Mouse (Mus musculus) stomach, embryonic 16.5 days (tissue): ENCODE results near the gene Iqcf5. TPM values are rescaled to one million over a fixed set of nuclear protein-coding genes. Genes with fewer than 3 reads are reported as not detected.

Experiments used
- ATAC-seq: fragments of 200-750 bp; cut with Nextera tagmentation; 2 replicates; pipeline ENCODE4 v1.8.0; 2017; ENCODE audit warnings: moderate number of reproducible peaks, moderate TSS enrichment; ENCODE audit not compliant: insufficient read depth, low FRiP score
- H3K27ac ChIP-seq: fragments of 300-500 bp; sonication (generic); 2 replicates; pipeline ENCODE4 v1.5.1; 2014; ENCODE audit warnings: low read length
- H3K27me3 ChIP-seq: fragments of 300-500 bp; sonication (generic); 2 replicates; pipeline ENCODE4 v1.6.1; 2014; ENCODE audit warnings: low read length, control low read depth, mixed read lengths; ENCODE audit not compliant: control insufficient read depth, insufficient read depth
- H3K36me3 ChIP-seq: fragments of 300-500 bp; sonication (generic); 2 replicates; pipeline ENCODE4 v1.6.1; 2014; ENCODE audit warnings: low read length; ENCODE audit not compliant: control insufficient read depth, insufficient read depth
- H3K4me1 ChIP-seq: fragments of 300-500 bp; sonication (generic); 2 replicates; pipeline ENCODE4 v1.6.1; 2014; ENCODE audit warnings: low read length, control low read depth, mixed read lengths; ENCODE audit not compliant: control insufficient read depth, insufficient read depth
- H3K4me2 ChIP-seq: fragments of 300-500 bp; sonication (generic); 2 replicates; pipeline ENCODE4 v1.6.1; 2014; ENCODE audit warnings: low read depth, low read length, mixed read lengths
- H3K4me3 ChIP-seq: fragments of 300-500 bp; sonication (generic); replicated peaks from 2 replicates; pipeline ENCODE4 v1.5.1; 2014; ENCODE audit warnings: mild to moderate bottlenecking, low read length
- H3K9ac ChIP-seq: fragments of 300-500 bp; sonication (generic); 2 replicates; pipeline ENCODE4 v1.6.1; 2014; ENCODE audit warnings: low read length
- H3K9me3 ChIP-seq: fragments of 300-500 bp; sonication (generic); replicated peaks from 2 replicates; pipeline ENCODE4 v1.6.1; 2016; ENCODE audit warnings: low read length, control low read depth; ENCODE audit not compliant: control insufficient read depth
- WGBS: fragments of 180-500 bp; shearing (Covaris S2); extraction: QIAGEN DNeasy Blood & Tissue Kit; methylation state at CpG from one replicate; pipeline ENCODE4 v1.1.7; 2014; 5-methylcytosine and 5-hydroxymethylcytosine counted together
- polyA plus RNA-seq: library from polyadenylated mRNA; unstranded; fragments of >200 nt; fragmentation: Nextera tagmentation; extraction: Ambion mirVana; gene quantifications from 2 replicates; pipeline ENCODE4 v1.2.1, GENCODE M21; 2015

The Iqcf5 gene
- polyA plus RNA-seq, 1 experiment from 2014 or later: not detected

GRCm38 (mm10) chr9:106476924-106477484 lies 37.4 kb upstream of the Iqcf5 start, which contains the start of gene Parp3:
Parp3 (minus strand) TSS chr9:106476949.
- H3K27me3 ChIP-seq: no peaks in the 10 kb centered on the region
- peak within 1 kb of the TSS; percentile 72 for H3K9ac ChIP-seq
- peaks cover 36% of the 10 kb centered on the region for H3K4me1 ChIP-seq
- H3K36me3 ChIP-seq: peaks cover 7% of the 10 kb centered on the region; the same call in 1 of the 2 replicates
- H3K4me3 ChIP-seq: peak within 1 kb of the TSS; percentile 77
- peak within 1 kb of the TSS; percentile 97 for H3K4me2 ChIP-seq
- no peaks in the 10 kb centered on the region for H3K9me3 ChIP-seq
- peak; percentile 97 for ATAC-seq
- peak within 1 kb of the TSS; percentile 82 for H3K27ac ChIP-seq
- WGBS: under 1% methylated on average over 41 of the region's 41 CpGs

GRCm38 (mm10) chr9:106477649-106478048 lies 36.7 kb upstream of the Iqcf5 start:
- H3K4me3 ChIP-seq: peak overlapping the region; percentile 77
- H3K4me1 ChIP-seq: peaks cover 36% of the 10 kb centered on the region
- ATAC-seq: no peak
- no peaks in the 10 kb centered on the region for H3K27me3 ChIP-seq
- H3K27ac ChIP-seq: no peak overlapping the region
- H3K36me3 ChIP-seq: peaks cover 7% of the 10 kb centered on the region; the same call in 1 of the 2 replicates
- no peaks in the 10 kb centered on the region for H3K9me3 ChIP-seq
- WGBS: 1% methylated on average over 16 of the region's 16 CpGs
- peak overlapping the region; percentile 97 for H3K4me2 ChIP-seq
- H3K9ac ChIP-seq: peak overlapping the region; percentile 72

- no peaks in the 10 kb centered on the region for H3K9me3 ChIP-seq
- H3K9ac ChIP-seq: peak overlapping the region; percentile 72
- no peak for ATAC-seq
- WGBS: 75% methylated on average over 9 of the region's 9 CpGs
- peaks cover 7% of the 10 kb centered on the region; the same call in 1 of the 2 replicates for H3K36me3 ChIP-seq
- H3K4me2 ChIP-seq: peak overlapping the region; percentile 97
- no peak overlapping the region for H3K27ac ChIP-seq
- no peaks in the 10 kb centered on the region for H3K27me3 ChIP-seq
- H3K4me3 ChIP-seq: peak overlapping the region; percentile 77
- peaks cover 36% of the 10 kb centered on the region for H3K4me1 ChIP-seq
These were observed 36.3 kb upstream of the Iqcf5 start for GRCm38 (mm10) chr9:106478101-106478500.

- H3K9me3 ChIP-seq: no peaks in the 10 kb centered on the region
- no peak overlapping the region for H3K9ac ChIP-seq
- peaks cover 22% of the 10 kb centered on the region for H3K36me3 ChIP-seq
- 94% methylated on average over 7 of the region's 7 CpGs for whole genome bisulfite sequencing
- H3K4me2 ChIP-seq: no peak overlapping the region
- ATAC-seq: no peak
- H3K27me3 ChIP-seq: no peaks in the 10 kb centered on the region
- peaks cover 19% of the 10 kb centered on the region for H3K4me1 ChIP-seq
- no peak overlapping the region for H3K4me3 ChIP-seq
- no peak overlapping the region for H3K27ac ChIP-seq
These were observed 33.8 kb upstream of the Iqcf5 start for GRCm38 (mm10) chr9:106480541-106480940.

GRCm38 (mm10) chr9:106481075-106481474 lies 33.3 kb upstream of the Iqcf5 start:
- no peak overlapping the region for H3K9ac ChIP-seq
- WGBS: 90% methylated on average over 15 of the region's 15 CpGs
- no peak for ATAC-seq
- H3K4me2 ChIP-seq: no peak overlapping the region
- H3K4me1 ChIP-seq: peaks cover 14% of the 10 kb centered on the region
- H3K27me3 ChIP-seq: no peaks in the 10 kb centered on the region
- H3K9me3 ChIP-seq: no peaks in the 10 kb centered on the region
- no peak overlapping the region for H3K27ac ChIP-seq
- H3K4me3 ChIP-seq: no peak overlapping the region
- peaks cover 25% of the 10 kb centered on the region for H3K36me3 ChIP-seq

- Histone ChIP-seq H3K36me3 (peaks cover 28% of the 10 kb centered on the region), H3K27me3 (no peaks in the 10 kb centered on the region), H3K9ac (no peak overlapping the region), H3K9me3 (no peaks in the 10 kb centered on the region), H3K4me3 (no peak overlapping the region), H3K27ac (no peak overlapping the region), H3K4me1 (peaks cover 8% of the 10 kb centered on the region), H3K4me2 (no peak overlapping the region)
- ATAC-seq: no peak
- WGBS: 92% methylated on average over 13 of the region's 13 CpGs
These were observed 32.7 kb upstream of the Iqcf5 start for GRCm38 (mm10) chr9:106481676-106482075.

GRCm38 (mm10) chr9:106482578-106483115 lies 31.7 kb upstream of the Iqcf5 start:
- no peak overlapping the region for H3K27ac ChIP-seq
- peaks cover 7% of the 10 kb centered on the region for H3K4me1 ChIP-seq
- no peak overlapping the region for H3K9ac ChIP-seq
- 86% methylated on average over 17 of the region's 17 CpGs for WGBS
- no peaks in the 10 kb centered on the region for H3K27me3 ChIP-seq
- peaks cover 28% of the 10 kb centered on the region for H3K36me3 ChIP-seq
- no peaks in the 10 kb centered on the region for H3K9me3 ChIP-seq
- no peak for ATAC-seq
- H3K4me2 ChIP-seq: no peak overlapping the region
- no peak overlapping the region for H3K4me3 ChIP-seq

- H3K36me3 ChIP-seq: peaks cover 28% of the 10 kb centered on the region
- no peak for ATAC-seq
- H3K27ac ChIP-seq: no peak overlapping the region
- H3K9ac ChIP-seq: no peak overlapping the region
- no peaks in the 10 kb centered on the region for H3K9me3 ChIP-seq
- WGBS: 96% methylated on average over 10 of the region's 10 CpGs
- no peak overlapping the region for H3K4me3 ChIP-seq
- no peaks in the 10 kb centered on the region for H3K27me3 ChIP-seq
- peaks cover 3% of the 10 kb centered on the region for H3K4me1 ChIP-seq
- H3K4me2 ChIP-seq: no peak overlapping the region
These were observed 31.2 kb upstream of the Iqcf5 start for GRCm38 (mm10) chr9:106483136-106483535.

- Histone ChIP-seq H3K4me2 (no peak overlapping the region), H3K4me3 (no peak overlapping the region), H3K27ac (no peak overlapping the region), H3K27me3 (no peaks in the 10 kb centered on the region), H3K9me3 (no peaks in the 10 kb centered on the region), H3K36me3 (peaks cover 28% of the 10 kb centered on the region), H3K4me1 (no peaks in the 10 kb centered on the region), H3K9ac (no peak overlapping the region)
- WGBS: 92% methylated on average over 17 of the region's 17 CpGs
- no peak for ATAC-seq
These were observed 30.8 kb upstream of the Iqcf5 start for GRCm38 (mm10) chr9:106483606-106484005.
